Mouse (Mus musculus) intestine, embryonic 15.5 days (tissue): Measurements from ENCODE around the gene Psme2b. TPM values are rescaled to one million over a fixed set of nuclear protein-coding genes. Genes with fewer than 3 reads are reported as not detected.
"Not testable (repeated sequence)": the region's sequence is repeated elsewhere in the genome, so short reads cannot be mapped to it uniquely, and the experiment has no call there.

Experiments used
- ATAC-seq: fragments of 200-750 bp; cut with Nextera tagmentation; 2 replicates; pipeline ENCODE4 v1.8.0; 2017; ENCODE audit warnings: moderate TSS enrichment, moderate library complexity
- H3K27ac ChIP-seq: fragments of 300-500 bp; sonication (generic); 2 replicates; pipeline ENCODE4 v1.5.1; 2015; ENCODE audit warnings: mild to moderate bottlenecking, inconsistent platforms
- H3K27me3 ChIP-seq: fragments of 300-500 bp; sonication (generic); replicated peaks from 2 replicates; pipeline ENCODE4 v1.6.1; 2015; ENCODE audit warnings: inconsistent platforms
- H3K36me3 ChIP-seq: fragments of 300-500 bp; sonication (generic); 2 replicates; pipeline ENCODE4 v1.6.1; 2015; ENCODE audit warnings: inconsistent platforms
- H3K4me1 ChIP-seq: fragments of 300-500 bp; sonication (generic); replicated peaks from 2 replicates; pipeline ENCODE4 v1.6.1; 2015; ENCODE audit warnings: inconsistent platforms
- H3K4me2 ChIP-seq: fragments of 300-500 bp; sonication (generic); replicated peaks from 2 replicates; pipeline ENCODE4 v1.6.1; 2015; ENCODE audit warnings: mild to moderate bottlenecking, inconsistent platforms
- H3K4me3 ChIP-seq: fragments of 300-500 bp; sonication (generic); replicated peaks from 2 replicates; pipeline ENCODE4 v1.5.1; 2015; ENCODE audit warnings: inconsistent platforms
- H3K9ac ChIP-seq: fragments of 300-500 bp; sonication (generic); 2 replicates; pipeline ENCODE4 v1.6.1; 2015; ENCODE audit warnings: inconsistent platforms
- H3K9me3 ChIP-seq: fragments of 300-500 bp; sonication (generic); 2 replicates; pipeline ENCODE4 v1.6.1; 2016; ENCODE audit warnings: inconsistent platforms
- WGBS: fragments of 180-500 bp; shearing (Covaris S2); methylation state at CpG from one replicate; pipeline ENCODE4 v1.1.7; 2015; 5-methylcytosine and 5-hydroxymethylcytosine counted together
- polyA plus RNA-seq: library from polyadenylated mRNA; unstranded; fragments of >200 nt; fragmentation: Nextera tagmentation; extraction: Ambion mirVana; gene quantifications from 2 replicates; pipeline ENCODE4 v1.2.1, GENCODE M21; 2015

Gene Psme2b
- polyA plus RNA-seq, 1 experiment from 2014 or later: 5.0 TPM

DNA sequence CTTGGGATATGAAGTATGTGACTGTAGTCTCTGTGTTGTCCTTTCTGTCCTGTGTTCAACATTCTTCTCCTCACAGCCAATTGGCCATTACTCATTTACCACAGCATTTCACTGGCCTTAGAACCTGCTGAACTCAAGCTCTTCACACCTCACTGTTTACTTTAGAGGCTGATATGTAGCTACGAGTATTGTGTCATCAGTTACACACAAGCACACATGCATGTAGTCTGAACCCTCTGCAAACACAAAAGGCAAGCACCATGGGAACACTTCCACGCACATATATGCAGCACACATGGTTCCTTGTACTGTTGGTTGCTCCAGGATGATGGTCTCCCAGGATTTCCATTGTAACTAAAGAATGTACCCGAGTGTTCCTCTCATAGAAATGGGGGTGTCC lies 10.7 kb downstream of the Psme2b start:
- H3K4me1 ChIP-seq, H3K27ac ChIP-seq, H3K36me3 ChIP-seq, H3K4me3 ChIP-seq, H3K9ac ChIP-seq, H3K9me3 ChIP-seq, ATAC-seq, H3K27me3 ChIP-seq, H3K4me2 ChIP-seq: not testable (repeated sequence)
- no CpG with 5 or more reads among the region's 3 CpGs for WGBS

DNA sequence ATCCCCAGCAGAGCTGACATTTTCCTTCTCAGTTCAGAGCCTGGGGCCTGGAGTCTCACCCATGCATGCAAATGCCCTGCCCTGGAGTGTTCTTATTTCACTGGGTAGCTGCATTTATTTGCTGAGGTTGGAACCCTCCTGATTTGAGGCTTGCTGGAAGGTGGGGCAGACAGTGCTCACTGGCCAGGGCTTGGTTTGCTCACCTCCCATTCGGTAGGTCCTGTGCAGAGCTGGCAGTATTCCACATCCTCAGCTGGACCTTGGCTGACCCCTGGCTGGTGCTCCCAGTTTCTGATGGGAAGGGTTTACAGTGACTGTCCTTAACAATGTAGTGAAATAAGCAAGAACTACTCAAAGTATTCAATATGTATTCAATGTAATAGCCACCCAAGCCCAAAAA lies 12.1 kb downstream of the Psme2b start:
- 26% methylated on average over 1 of the region's 1 CpGs for WGBS
- not testable (repeated sequence) for H3K27me3 ChIP-seq, H3K27ac ChIP-seq, H3K9ac ChIP-seq, H3K4me3 ChIP-seq, H3K4me1 ChIP-seq, ATAC-seq, H3K9me3 ChIP-seq, H3K4me2 ChIP-seq, H3K36me3 ChIP-seq

DNA sequence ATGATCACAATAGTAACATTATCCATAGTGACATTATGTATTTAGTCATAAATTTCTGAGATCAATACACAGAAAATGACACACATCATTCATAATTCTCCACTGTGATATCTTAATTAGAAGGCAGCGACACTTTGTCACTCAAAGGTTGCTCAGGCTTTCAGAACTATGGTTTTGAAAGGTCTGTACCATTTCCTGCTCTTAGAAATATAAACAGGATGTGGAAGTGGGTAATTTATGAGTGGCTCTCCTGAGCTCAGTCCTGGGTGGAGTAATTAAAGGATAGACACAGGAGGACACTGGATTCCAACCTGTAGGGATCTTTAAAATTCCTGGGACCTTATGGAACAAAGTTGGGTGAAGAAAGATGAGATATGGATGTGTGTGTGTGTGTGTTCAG lies 12.6 kb downstream of the Psme2b start:
- H3K27me3 ChIP-seq, H3K4me2 ChIP-seq, ATAC-seq, H3K4me1 ChIP-seq, H3K36me3 ChIP-seq, H3K9me3 ChIP-seq, H3K9ac ChIP-seq, H3K4me3 ChIP-seq, H3K27ac ChIP-seq: not testable (repeated sequence)
- 55% methylated on average over 1 of the region's 1 CpGs for WGBS

DNA sequence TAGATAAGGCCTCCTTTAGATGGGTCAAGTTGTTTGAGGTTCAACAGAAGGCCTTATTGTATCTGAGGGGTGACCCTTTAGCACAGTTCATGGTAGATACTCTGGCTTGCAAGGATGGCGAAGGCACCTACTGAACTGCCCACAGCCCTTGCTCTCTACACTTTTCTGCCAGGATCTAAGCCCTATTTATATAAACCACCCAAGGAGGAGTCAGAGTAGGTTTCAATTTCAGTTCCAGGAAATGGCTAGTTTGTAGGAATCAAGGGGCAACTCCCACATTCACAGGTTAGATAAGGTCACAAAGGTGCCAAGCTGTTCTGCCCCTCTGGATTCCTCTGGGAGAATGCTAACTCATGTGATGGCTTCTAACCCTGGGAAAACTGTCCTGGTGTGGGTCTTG lies 17.9 kb downstream of the Psme2b start:
- H3K36me3 ChIP-seq, H3K4me2 ChIP-seq, H3K27me3 ChIP-seq, H3K4me3 ChIP-seq, H3K4me1 ChIP-seq, H3K9ac ChIP-seq, ATAC-seq, H3K9me3 ChIP-seq, H3K27ac ChIP-seq: not testable (repeated sequence)
- WGBS: 91% methylated on average over 1 of the region's 1 CpGs

DNA sequence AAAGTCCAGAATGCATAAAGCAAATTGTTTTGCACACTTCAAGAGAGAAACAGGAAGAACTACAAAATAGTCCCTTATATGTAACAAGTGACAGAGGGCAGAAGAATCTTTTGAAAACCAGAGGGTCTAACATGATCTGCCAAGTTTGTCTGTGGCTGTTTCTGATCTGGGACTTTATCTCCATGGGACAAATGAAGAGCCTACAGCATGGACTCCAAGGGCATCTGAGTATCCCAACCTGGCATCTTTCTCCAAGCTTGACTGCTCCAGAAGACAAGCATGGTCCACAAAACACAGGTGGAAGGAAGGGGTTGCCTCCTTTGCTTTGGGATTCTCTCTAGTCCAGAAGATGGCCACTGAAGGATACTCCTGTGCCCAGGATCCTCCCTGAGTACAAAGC lies 19.6 kb downstream of the Psme2b start:
- H3K36me3 ChIP-seq, H3K27me3 ChIP-seq, H3K4me3 ChIP-seq, H3K4me2 ChIP-seq, H3K9ac ChIP-seq, ATAC-seq, H3K4me1 ChIP-seq, H3K9me3 ChIP-seq, H3K27ac ChIP-seq: not testable (repeated sequence)

DNA sequence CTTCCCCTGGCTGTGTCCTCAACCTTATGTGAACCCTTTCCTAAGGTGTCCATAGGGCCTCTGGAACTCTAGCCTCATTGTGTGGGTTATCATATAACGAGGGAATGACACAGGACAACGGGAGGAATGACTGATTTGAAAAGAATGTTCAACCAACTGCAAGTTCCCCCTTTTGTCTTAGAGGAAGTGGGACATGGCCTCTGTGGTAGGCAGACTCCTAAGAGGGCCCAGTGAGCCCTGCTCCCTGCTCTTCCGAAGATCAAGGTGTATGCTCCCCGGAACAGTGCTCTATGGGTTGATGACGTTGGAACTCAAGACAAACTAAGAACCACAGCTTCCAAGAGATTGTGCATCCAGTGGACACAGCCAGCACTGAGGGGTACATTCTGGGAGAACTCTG lies 22.2 kb downstream of the Psme2b start:
- ATAC-seq, H3K27me3 ChIP-seq, H3K4me3 ChIP-seq, H3K9ac ChIP-seq, H3K27ac ChIP-seq, H3K4me1 ChIP-seq, H3K4me2 ChIP-seq, H3K36me3 ChIP-seq, H3K9me3 ChIP-seq: not testable (repeated sequence)
- 80% methylated on average over 5 of the region's 5 CpGs for whole genome bisulfite sequencing

DNA sequence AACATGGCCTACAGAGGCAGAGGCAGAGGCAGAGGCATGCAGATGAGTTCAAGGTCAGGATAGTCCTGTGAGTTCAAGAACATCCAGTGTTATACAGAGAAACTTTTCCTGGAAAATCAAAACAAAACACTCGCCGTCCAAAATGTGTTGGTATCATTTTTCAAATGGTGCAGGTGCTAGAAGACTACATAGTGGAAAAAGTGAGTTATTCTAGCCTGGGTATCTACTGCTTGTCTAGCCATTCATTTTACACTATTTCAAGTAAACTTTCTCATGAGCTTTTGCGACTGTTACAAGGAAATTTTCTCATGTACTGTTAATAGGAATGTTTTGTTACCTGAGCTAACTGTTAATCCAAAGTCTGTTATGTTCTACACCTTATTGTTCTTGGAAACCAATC lies 27.6 kb downstream of the Psme2b start:
- Histone ChIP-seq H3K27ac (no peak overlapping the region), H3K9me3 (no peaks in the 10 kb centered on the region), H3K4me1 (no peaks in the 10 kb centered on the region), H3K4me2 (no peak overlapping the region), H3K9ac (no peak overlapping the region), H3K4me3 (no peak overlapping the region), H3K27me3 (no peaks in the 10 kb centered on the region), H3K36me3 (no peaks in the 10 kb centered on the region)
- 77% methylated on average over 3 of the region's 3 CpGs for WGBS
- no peak for ATAC-seq

DNA sequence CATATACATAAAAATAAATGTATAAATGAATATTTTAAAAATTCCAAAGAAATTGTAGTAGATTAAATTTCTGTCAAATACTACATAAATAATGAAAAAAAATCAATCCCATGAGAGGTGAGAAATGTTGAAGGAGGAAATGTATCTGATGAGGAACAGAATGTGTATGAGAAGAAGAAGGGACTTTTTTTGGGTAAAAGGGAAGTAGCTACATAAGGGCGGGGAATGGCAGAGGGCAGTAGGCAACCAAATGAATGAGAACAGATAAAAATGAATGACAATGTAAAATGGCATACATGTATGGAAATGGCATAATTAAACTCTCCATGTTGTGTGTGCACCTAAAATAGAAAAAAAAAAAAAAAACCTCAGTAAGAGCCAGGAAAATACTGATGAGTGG lies 32.4 kb downstream of the Psme2b start:
- Histone ChIP-seq H3K27me3 (no peaks in the 10 kb centered on the region), H3K4me2 (no peak overlapping the region), H3K4me1 (no peaks in the 10 kb centered on the region), H3K9me3 (no peaks in the 10 kb centered on the region), H3K9ac (no peak overlapping the region), H3K36me3 (no peaks in the 10 kb centered on the region), H3K4me3 (no peak overlapping the region), H3K27ac (no peak overlapping the region)
- no peak for ATAC-seq
- WGBS: 93% methylated on average over 1 of the region's 1 CpGs

DNA sequence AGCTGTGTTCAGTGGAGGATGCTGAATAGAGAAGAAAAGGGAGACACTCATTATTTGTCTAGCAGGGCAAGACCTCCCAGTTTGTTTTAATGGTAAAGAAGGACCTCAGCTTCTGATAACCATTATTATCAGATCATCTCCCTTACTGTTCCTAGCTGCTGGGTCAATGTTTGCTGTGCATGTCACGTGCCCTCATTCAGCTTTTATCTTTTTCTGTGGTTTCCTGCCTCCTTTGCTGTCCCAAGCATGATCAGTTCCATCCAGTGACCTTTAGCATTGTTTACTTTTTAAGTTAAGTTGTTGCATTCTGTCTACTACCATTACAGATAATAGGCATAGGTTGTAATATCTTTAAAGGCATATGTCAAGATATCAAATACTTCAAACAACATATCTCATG lies 37.5 kb downstream of the Psme2b start:
- no peak overlapping the region for H3K9ac ChIP-seq
- no peaks in the 10 kb centered on the region for H3K9me3 ChIP-seq
- H3K36me3 ChIP-seq: no peaks in the 10 kb centered on the region
- no peak overlapping the region for H3K4me2 ChIP-seq
- ATAC-seq: peak; percentile 67
- no peaks in the 10 kb centered on the region for H3K4me1 ChIP-seq
- H3K4me3 ChIP-seq: no peak overlapping the region
- H3K27me3 ChIP-seq: no peaks in the 10 kb centered on the region
- WGBS: 35% methylated on average over 1 of the region's 1 CpGs
- H3K27ac ChIP-seq: no peak overlapping the region

DNA sequence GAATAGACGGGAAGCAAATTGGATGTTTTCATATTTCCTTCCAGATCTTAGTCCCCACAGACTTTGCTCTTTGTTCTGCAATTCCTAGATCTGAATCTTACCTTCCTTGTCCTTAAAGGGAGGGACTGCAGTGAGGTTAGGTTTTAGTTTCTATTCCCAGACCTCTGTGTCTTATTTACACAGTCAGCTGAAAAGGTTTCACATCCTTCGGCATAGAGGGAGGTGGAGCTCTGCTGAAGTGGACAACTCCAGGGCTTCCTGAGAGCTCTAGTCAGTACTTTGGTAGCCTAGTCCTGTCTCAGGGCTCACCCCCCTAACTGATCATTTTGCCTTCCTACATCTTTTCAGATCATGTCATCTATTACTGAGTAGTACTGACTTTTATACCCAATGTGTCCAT lies 44.0 kb downstream of the Psme2b start, which contains the start of gene Gm5431:
Gm5431 (minus strand) TSS at position 194 of the 400 bp plus-strand sequence.
- Histone ChIP-seq H3K27me3 (no peaks in the 10 kb centered on the region), H3K4me1 (no peaks in the 10 kb centered on the region), H3K4me3 (no peak within 1 kb of the TSS), H3K27ac (no peak within 1 kb of the TSS), H3K9ac (no peak within 1 kb of the TSS), H3K4me2 (no peak within 1 kb of the TSS), H3K9me3 (no peaks in the 10 kb centered on the region), H3K36me3 (no peaks in the 10 kb centered on the region)
- ATAC-seq: no peak
- WGBS: 46% methylated on average over 2 of the region's 2 CpGs

DNA sequence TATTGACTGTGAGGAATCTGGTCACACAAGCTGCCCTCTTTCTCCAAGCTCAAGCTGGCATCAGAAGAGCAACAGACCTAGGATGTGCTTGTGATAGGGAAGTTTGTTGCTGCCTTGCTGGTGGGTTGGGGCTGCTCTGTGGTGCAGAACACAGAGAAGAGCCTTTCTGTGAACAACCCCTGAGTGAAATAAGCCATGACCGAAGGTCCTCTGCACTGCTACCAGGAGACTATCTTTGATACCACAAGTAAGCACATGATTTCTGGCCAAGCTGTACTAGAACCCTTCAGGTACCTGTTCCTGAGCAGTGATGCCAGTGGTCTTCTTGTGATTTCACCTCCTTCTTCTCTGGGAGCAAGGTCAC lies 44.4 kb downstream of the Psme2b start:
- not testable (repeated sequence) for H3K27ac ChIP-seq, H3K4me1 ChIP-seq, H3K9me3 ChIP-seq, ATAC-seq, H3K36me3 ChIP-seq, H3K4me3 ChIP-seq, H3K9ac ChIP-seq, H3K27me3 ChIP-seq, H3K4me2 ChIP-seq
- 96% methylated on average over 1 of the region's 1 CpGs for WGBS

DNA sequence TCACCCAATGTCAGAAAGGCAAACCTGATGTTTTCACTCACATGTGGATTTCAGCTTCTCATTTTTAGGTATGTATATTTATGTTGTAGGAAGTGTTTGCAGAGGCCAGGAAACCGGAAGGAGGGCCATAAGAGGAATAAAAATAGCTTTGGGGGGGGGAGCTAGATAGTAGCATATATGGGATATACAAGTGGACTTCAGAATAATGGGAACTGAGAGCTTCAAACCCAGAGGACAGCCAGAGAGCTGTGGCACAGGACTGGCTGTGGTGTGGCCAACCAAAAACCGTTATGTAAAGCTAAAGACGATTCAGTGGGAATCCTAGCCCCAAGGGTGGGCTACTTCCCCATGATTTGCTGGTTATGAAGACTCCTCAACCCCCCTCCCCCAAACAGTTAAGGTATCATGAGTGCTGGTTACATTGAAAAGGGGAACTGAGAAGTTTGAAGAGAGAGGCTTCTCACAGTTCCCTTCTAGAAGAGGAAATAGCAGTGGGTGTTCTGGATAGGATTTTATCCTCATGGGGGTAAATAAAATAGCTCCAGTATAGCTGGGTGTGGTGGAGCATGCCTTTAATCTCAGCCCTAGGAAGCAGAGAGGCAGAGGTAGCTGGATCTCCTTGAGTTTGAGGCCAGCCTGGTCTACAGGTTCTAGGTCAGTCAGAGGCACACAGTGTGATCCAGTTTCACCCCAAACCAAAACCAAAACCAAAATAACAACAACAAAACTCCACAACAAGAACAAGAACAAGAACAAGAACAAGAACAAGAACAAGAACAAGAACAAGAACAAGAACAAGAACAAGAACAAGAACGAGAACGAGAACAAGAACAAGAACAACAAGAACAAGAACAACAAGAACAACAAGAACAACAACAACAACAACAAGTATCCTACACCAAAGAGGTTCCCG lies 45.1 kb downstream of the Psme2b start:
- H3K36me3 ChIP-seq, H3K27me3 ChIP-seq, H3K4me1 ChIP-seq, H3K4me2 ChIP-seq, H3K9ac ChIP-seq, H3K9me3 ChIP-seq, ATAC-seq, H3K4me3 ChIP-seq, H3K27ac ChIP-seq: not testable (repeated sequence)
- 76% methylated on average over 6 of the region's 6 CpGs for whole genome bisulfite sequencing

DNA sequence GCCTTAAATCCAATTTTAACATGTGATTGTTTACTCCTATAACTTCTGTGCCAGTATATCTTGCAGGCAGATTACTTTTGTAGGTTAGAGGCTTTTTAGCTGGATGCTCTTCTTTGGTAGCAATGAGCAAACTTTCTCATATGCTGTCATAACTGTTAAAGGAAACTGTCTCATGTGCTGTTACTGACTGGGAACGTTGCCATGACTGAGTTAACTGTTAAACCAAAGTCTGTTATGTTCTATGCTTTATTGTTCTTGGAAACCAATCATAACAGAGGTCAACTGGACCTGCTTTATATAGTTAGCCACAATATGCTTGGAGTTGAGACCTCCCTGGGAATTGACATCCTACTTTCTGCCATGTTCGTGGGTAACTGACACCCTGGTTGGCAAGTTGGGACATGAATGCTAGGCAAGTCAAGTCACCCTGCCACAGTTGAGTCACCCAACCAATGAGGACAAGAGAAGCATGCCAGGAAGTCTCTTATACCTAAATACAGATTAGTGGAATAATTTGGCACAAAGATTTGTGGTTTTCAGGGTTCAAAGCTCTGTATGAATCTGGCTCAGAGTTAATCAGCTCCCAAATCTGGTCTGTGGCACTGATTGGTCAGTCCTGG lies 47.1 kb downstream of the Psme2b start:
- H3K4me1 ChIP-seq: no peaks in the 10 kb centered on the region
- no peak for ATAC-seq
- no peak overlapping the region for H3K4me3 ChIP-seq
- H3K36me3 ChIP-seq: no peaks in the 10 kb centered on the region
- H3K27ac ChIP-seq: no peak overlapping the region
- no peak overlapping the region for H3K4me2 ChIP-seq
- WGBS: 60% methylated on average over 2 of the region's 2 CpGs
- no peaks in the 10 kb centered on the region for H3K9me3 ChIP-seq
- no peak overlapping the region for H3K9ac ChIP-seq
- no peaks in the 10 kb centered on the region for H3K27me3 ChIP-seq
